Mouse (Mus musculus) left cerebral cortex, postnatal 25 days (tissue): ENCODE measurements around the gene Cfd. TPM values are rescaled to one million over a fixed set of nuclear protein-coding genes. Genes with fewer than 3 reads are reported as not detected.

Source experiments
- microRNA-seq, 2 experiments: library from miRNA; unstranded; fragments of <30 nt; microRNA quantifications; one replicate each; pipeline ENCODE4 v1.2.0; 2022
- total RNA-seq, 2 experiments: library from RNA; stranded (reverse); gene quantifications; 2 replicates each; pipeline ENCODE4 v1.2.3; 2021

Gene Cfd
- total RNA-seq, 2 experiments from 2014 or later = not detected

Small RNA genes within 50 kb of the gene (microRNA-seq; reads per million reads assigned to microRNA genes)
- gene Mir6910 = 0 reads per million in 2 experiments

Other genes with a start within 250 kb of the Cfd start
- gene Odf3l2, start 245.1 kb upstream of the Cfd start, total RNA-seq = under 1 TPM; 0.34 to 0.57 TPM
- gene Madcam1, start 226.3 kb upstream of the Cfd start, total RNA-seq = not detected
- gene Tpgs1, start 221.5 kb upstream of the Cfd start, total RNA-seq = 10 to 100 TPM; 82.0 to 82.8 TPM
- gene Cdc34, start 208.7 kb upstream of the Cfd start, total RNA-seq = 10 to 100 TPM; 75.9 to 78.0 TPM
- 1 to 10 TPM; 1.5 to 2.4 TPM for gene Gzmm, start 201.8 kb upstream of the Cfd start, total RNA-seq
- 100 to 1,000 TPM; 650 to 673 TPM for gene Bsg, start 186.4 kb upstream of the Cfd start, total RNA-seq
- 100 to 1,000 TPM; 111 to 123 TPM for gene Hcn2, start 174.2 kb upstream of the Cfd start, total RNA-seq
- gene Polrmt, start 144.3 kb upstream of the Cfd start, total RNA-seq = 10 to 100 TPM; 42.1 to 45.7 TPM
- 1 to 10 TPM; 2.8 to 4.0 TPM for gene Fgf22, start 135.8 kb upstream of the Cfd start, total RNA-seq
- gene Rnf126, start 123.9 kb upstream of the Cfd start, total RNA-seq = 10 to 100 TPM; 90.9 to 96.0 TPM
- 1 to 10 TPM; 2.2 to 2.4 TPM for gene Fstl3, start 113.6 kb upstream of the Cfd start, total RNA-seq
- 1 to 10 TPM in 1 of 2 experiments, under 1 TPM in 1; 0.62 to 1.1 TPM for gene Prss57, start 99.9 kb upstream of the Cfd start, total RNA-seq
- 100 to 1,000 TPM; 318 to 348 TPM for gene Palm, start 97.3 kb upstream of the Cfd start, total RNA-seq
- 1 to 10 TPM in 1 of 2 experiments, under 1 TPM in 1; 0.62 to 1.7 TPM for gene Misp, start 69.9 kb upstream of the Cfd start, total RNA-seq
- 10 to 100 TPM; 48.5 to 52.3 TPM for gene Ptbp1, start 36.4 kb upstream of the Cfd start, total RNA-seq
- gene Prtn3, start 16.4 kb upstream of the Cfd start, total RNA-seq = 1 to 10 TPM; 1.4 to 2.4 TPM
- 10 to 100 TPM; 51.1 to 53.3 TPM for gene Plppr3, start 16.2 kb upstream of the Cfd start, total RNA-seq
- gene Elane, start 4.6 kb upstream of the Cfd start, total RNA-seq = not detected
- 10 to 100 TPM; 57.5 to 59.8 TPM for gene Med16, start 18.1 kb downstream of the Cfd start, total RNA-seq
- not detected for gene Gm26602, start 20.0 kb downstream of the Cfd start, total RNA-seq
- gene Kiss1r, start 26.1 kb downstream of the Cfd start, total RNA-seq = 1 to 10 TPM; 7.1 to 7.8 TPM
- 100 to 1,000 TPM; 366 to 394 TPM for gene R3hdm4, start 30.4 kb downstream of the Cfd start, total RNA-seq
- gene Arid3a, start 36.2 kb downstream of the Cfd start, total RNA-seq = 1 to 10 TPM; 5.4 to 8.6 TPM
- gene Wdr18, start 69.3 kb downstream of the Cfd start, total RNA-seq = 10 to 100 TPM; 41.1 to 49.9 TPM
- under 1 TPM; 0.14 to 0.23 TPM for gene Grin3b, start 79.9 kb downstream of the Cfd start, total RNA-seq
- 100 to 1,000 TPM; 123 to 124 TPM for gene Tmem259, start 93.5 kb downstream of the Cfd start, total RNA-seq
- 1 to 10 TPM; 6.0 to 8.2 TPM for gene Cnn2, start 97.7 kb downstream of the Cfd start, total RNA-seq
- gene Abca7, start 105.6 kb downstream of the Cfd start, total RNA-seq = 10 to 100 TPM; 10.9 to 12.3 TPM
- gene Arhgap45, start 125.8 kb downstream of the Cfd start, total RNA-seq = 1 to 10 TPM; 3.6 to 4.0 TPM
- gene Polr2e, start 148.9 kb downstream of the Cfd start, total RNA-seq = 10 to 100 TPM; 71.3 to 74.8 TPM
- gene Gpx4, start 156.3 kb downstream of the Cfd start, total RNA-seq = 100 to 1,000 TPM; 504 to 528 TPM
- 10 to 100 TPM; 17.8 to 17.9 TPM for gene Sbno2, start 214.7 kb downstream of the Cfd start, total RNA-seq
- gene Stk11, start 224.9 kb downstream of the Cfd start, total RNA-seq = 10 to 100 TPM; 92.1 to 95.0 TPM
- 100 to 1,000 TPM; 372 to 381 TPM for gene Atp5d, start 247.8 kb downstream of the Cfd start, total RNA-seq
- 100 to 1,000 TPM; 487 TPM for gene Cbarp, start 250.0 kb downstream of the Cfd start, total RNA-seq